Mouse (Mus musculus): ENCODE results near the gene Ly75. TPM values are rescaled to one million over a fixed set of nuclear protein-coding genes. Genes with fewer than 3 reads are reported as not detected.

Gene Ly75
- polyA plus RNA-seq, 1 experiment from 2014 or later: 1.4 TPM

DNA sequence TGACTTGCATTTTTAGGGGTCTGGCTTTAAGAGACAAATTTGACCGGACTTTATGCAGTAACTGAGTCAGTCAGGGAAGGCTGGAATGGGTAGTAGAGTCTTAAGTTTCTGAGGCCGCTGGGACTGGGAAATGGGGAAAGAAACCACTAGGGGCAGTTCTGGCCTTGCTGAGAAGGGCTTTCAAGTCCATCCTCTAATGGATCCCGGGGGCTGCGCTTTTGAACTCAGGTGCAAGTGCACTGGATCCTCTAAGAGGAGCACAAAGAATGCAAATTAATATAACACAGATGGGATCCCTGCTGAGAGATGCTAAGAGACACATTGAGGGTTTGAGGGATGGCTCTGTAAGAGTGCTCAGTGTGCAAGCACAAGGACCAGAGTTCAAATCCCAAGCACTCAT, 91.7 kb downstream of the Ly75 start:
- Histone ChIP-seq H3K36me3 (no peaks in the 10 kb centered on the region), H3K9me3 (no peaks in the 10 kb centered on the region), H3K27ac (replicated peaks) (no peak overlapping the region), H3K4me1 (no peaks in the 10 kb centered on the region), H3K27me3 (no peaks in the 10 kb centered on the region), H3K9ac (replicated peaks) (no peak overlapping the region), H3K4me2 (replicated peaks) (no peak overlapping the region), H3K4me3 (no peak overlapping the region)
- 79% methylated on average over 4 of the region's 4 CpGs for WGBS
- ATAC-seq (ENCODE audit: low FRiP score, low read depth): no peak

DNA sequence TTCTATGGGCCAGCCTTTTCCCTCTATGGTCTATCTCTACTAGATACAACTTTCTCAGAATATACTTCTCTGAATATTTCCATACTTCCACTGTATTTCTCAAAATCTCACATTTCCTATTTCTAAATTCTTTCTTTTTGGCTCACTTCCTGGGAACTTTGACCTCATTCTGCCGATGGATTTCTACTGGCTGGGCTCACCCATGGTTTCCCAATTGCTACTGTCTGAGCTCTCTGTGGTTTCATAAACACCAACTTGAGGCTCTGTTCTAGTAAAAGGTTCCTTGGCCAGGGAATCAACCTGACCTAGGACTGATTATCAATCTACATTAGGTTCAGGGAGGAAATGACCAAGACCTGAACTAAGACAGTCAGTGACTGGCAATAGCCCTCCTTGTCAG, 93.7 kb downstream of the Ly75 start:
- Histone ChIP-seq H3K9ac (replicated peaks) (no peak overlapping the region), H3K27me3 (peaks cover 16% of the 10 kb centered on the region), H3K4me3 (no peak overlapping the region), H3K36me3 (no peaks in the 10 kb centered on the region), H3K4me2 (replicated peaks) (no peak overlapping the region), H3K4me1 (no peaks in the 10 kb centered on the region), H3K9me3 (no peaks in the 10 kb centered on the region), H3K27ac (replicated peaks) (no peak overlapping the region)
- no peak for ATAC-seq (ENCODE audit: low FRiP score, low read depth)
- WGBS: 93% methylated on average over 1 of the region's 1 CpGs

DNA sequence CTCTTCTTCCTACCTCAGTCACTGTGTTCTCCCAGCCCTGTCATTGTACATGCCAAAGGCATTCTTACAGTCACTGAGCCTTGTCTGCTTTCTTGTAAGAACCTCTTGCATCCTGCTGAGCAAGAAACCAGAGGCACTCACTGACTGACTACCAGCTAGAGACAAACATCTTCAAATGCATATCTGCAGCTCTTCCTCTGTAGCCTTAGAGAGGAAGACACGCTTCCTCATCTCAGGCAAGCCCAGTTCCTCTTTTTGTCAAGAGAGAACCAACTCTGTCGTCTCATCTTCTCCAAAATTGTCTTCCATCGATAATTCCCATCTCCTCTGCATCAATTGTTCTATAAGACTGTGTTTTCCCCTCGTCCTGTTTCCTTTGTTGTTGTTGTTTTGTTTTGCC, 94.5 kb downstream of the Ly75 start:
- no peak overlapping the region for H3K27ac ChIP-seq (replicated peaks)
- H3K9ac ChIP-seq (replicated peaks): no peak overlapping the region
- H3K4me1 ChIP-seq: peaks cover 5% of the 10 kb centered on the region
- no peaks in the 10 kb centered on the region for H3K9me3 ChIP-seq
- H3K4me3 ChIP-seq: no peak overlapping the region
- no peak for ATAC-seq (ENCODE audit: low FRiP score, low read depth)
- no peaks in the 10 kb centered on the region for H3K36me3 ChIP-seq
- H3K4me2 ChIP-seq (replicated peaks): no peak overlapping the region
- H3K27me3 ChIP-seq: peaks cover 21% of the 10 kb centered on the region
- 80% methylated on average over 4 of the region's 4 CpGs for whole genome bisulfite sequencing

DNA sequence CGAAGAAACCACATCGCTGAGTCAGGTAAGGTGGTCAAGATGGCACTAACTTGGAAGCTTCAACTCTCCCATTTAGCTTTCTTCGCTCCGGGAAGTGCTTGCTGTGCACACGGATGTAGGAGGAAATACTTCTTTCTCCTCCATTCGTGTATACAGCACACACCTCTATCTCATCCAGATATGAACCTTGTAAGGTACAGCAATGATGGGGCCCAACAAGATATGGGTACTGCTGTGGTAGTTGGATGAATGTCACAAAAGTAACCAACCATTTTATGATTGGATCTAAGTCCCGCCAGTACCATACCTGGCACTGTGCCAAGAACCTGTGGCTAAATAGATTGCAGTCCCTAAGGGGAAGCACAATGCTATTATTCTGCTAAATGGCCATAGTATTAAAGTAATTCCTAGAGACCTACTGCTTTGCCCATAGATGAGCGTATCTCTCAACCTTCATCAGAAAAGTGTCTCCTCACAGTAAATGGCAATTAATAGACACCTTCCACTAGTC, 97.9 kb downstream of the Ly75 start:
- 96% methylated on average over 8 of the region's 8 CpGs for WGBS
- H3K9ac ChIP-seq (replicated peaks): no peak overlapping the region
- ATAC-seq (ENCODE audit: low FRiP score, low read depth): no peak
- no peaks in the 10 kb centered on the region for H3K9me3 ChIP-seq
- H3K4me1 ChIP-seq: peaks cover 12% of the 10 kb centered on the region
- peaks cover 31% of the 10 kb centered on the region for H3K27me3 ChIP-seq
- no peak overlapping the region for H3K4me2 ChIP-seq (replicated peaks)
- no peaks in the 10 kb centered on the region for H3K36me3 ChIP-seq
- H3K27ac ChIP-seq (replicated peaks): no peak overlapping the region
- no peak overlapping the region for H3K4me3 ChIP-seq

DNA sequence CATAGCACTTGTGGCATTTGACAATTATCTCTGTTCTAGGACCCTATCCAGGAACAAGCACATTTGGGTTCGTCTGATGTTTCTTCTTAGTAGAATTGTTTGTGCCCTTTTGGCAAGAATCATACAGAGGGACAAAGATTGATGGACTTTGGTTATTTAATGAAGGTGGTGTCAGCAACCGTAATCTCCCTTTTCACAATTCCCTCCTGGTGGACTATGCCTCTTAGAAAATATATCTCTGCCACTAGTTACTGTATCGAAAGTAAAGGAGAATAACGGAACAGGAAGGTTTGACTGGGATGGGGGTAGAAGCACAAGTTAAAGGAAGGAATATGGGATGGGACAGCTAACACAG, 98.7 kb downstream of the Ly75 start, which contains the start of gene Cd302:
Cd302 (minus strand) TSS at position 22 of the 355 bp plus-strand sequence.
- H3K9me3 ChIP-seq: no peaks in the 10 kb centered on the region
- H3K36me3 ChIP-seq: no peaks in the 10 kb centered on the region
- H3K9ac ChIP-seq (replicated peaks): peak within 1 kb of the TSS; percentile 46
- no peak within 1 kb of the TSS for H3K27ac ChIP-seq (replicated peaks)
- H3K27me3 ChIP-seq: peaks cover 31% of the 10 kb centered on the region
- peak within 1 kb of the TSS; percentile 39 for H3K4me3 ChIP-seq
- peaks cover 12% of the 10 kb centered on the region for H3K4me1 ChIP-seq
- no peak for ATAC-seq (ENCODE audit: low FRiP score, low read depth)
- WGBS: 69% methylated on average over 4 of the region's 4 CpGs
- H3K4me2 ChIP-seq (replicated peaks): peak within 1 kb of the TSS; percentile 82

DNA sequence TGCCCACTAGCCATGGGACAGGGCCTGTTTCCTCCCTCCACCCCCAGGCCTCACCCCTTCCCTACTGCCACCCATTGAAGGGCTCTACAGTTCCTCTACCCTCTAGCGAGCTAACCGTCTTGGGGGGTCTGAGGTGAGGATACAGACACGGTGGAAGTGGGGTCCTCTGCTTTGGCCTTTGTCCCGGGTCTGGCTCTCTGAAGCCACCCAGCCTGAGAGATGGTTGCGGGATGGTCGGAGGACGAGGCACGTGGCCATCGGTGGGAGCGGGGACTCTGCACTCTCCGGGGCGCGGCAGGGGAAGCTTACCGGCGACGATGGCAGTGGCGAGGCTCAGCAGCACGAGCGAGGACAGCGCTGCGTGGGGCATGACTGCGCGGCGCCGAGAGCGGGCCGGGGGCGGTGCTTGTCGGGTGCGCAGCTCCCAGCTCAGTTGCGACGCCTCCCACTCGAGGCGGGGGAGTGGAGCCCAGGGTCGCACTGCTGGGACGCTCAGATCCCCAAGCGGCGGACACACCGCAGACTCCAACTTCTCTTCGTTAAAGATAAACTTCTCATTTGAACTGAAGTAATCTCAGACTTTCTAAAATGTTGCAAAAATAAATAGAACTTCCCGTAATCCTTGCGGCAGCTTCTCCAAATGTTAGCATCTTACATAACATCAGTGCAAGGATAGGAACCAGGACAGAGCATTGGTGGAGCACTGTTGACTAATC, 99.2 kb downstream of the Ly75 start:
- peak overlapping the region; percentile 82 for H3K4me2 ChIP-seq (replicated peaks)
- peak overlapping the region; percentile 39 for H3K4me3 ChIP-seq
- peak; percentile 88 for ATAC-seq (ENCODE audit: low FRiP score, low read depth)
- 1% methylated on average over 42 of the region's 42 CpGs for WGBS
- no peaks in the 10 kb centered on the region for H3K36me3 ChIP-seq
- peaks cover 31% of the 10 kb centered on the region for H3K27me3 ChIP-seq
- no peak overlapping the region for H3K27ac ChIP-seq (replicated peaks)
- H3K4me1 ChIP-seq: peaks cover 12% of the 10 kb centered on the region
- no peaks in the 10 kb centered on the region for H3K9me3 ChIP-seq
- peak overlapping the region; percentile 46 for H3K9ac ChIP-seq (replicated peaks)

DNA sequence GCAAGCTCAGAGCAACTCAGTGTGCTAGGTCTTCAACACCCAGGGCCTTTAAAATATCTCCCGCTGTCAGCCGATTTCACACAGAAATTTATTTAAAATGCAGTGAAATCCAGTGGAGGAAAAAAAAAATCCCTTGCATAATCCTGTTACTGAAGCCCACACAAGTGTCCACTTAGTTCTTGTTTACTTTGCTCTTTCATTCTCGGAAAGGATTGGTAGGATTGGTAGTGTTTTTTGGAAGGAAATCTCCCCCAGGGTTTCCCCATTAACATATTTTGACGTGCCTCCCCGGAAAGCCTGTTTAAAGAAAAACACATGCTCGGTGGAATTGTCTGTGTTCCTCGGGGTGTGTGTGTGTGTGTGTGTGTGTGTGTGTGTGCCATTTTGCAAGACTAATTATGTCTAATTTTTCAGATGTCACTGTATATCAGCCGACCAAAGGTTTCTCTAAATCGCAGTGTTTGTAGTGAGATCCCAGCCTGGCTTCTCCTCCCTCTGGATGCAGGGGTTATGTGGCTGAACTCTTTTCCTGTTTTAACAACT, 99.8 kb downstream of the Ly75 start:
- no peaks in the 10 kb centered on the region for H3K9me3 ChIP-seq
- peaks cover 31% of the 10 kb centered on the region for H3K27me3 ChIP-seq
- H3K4me2 ChIP-seq (replicated peaks): peak overlapping the region; percentile 82
- H3K27ac ChIP-seq (replicated peaks): no peak overlapping the region
- H3K9ac ChIP-seq (replicated peaks): peak overlapping the region; percentile 46
- peaks cover 12% of the 10 kb centered on the region for H3K4me1 ChIP-seq
- peak overlapping the region; percentile 39 for H3K4me3 ChIP-seq
- ATAC-seq (ENCODE audit: low FRiP score, low read depth): no peak
- WGBS: 3% methylated on average over 9 of the region's 9 CpGs
- H3K36me3 ChIP-seq: no peaks in the 10 kb centered on the region

DNA sequence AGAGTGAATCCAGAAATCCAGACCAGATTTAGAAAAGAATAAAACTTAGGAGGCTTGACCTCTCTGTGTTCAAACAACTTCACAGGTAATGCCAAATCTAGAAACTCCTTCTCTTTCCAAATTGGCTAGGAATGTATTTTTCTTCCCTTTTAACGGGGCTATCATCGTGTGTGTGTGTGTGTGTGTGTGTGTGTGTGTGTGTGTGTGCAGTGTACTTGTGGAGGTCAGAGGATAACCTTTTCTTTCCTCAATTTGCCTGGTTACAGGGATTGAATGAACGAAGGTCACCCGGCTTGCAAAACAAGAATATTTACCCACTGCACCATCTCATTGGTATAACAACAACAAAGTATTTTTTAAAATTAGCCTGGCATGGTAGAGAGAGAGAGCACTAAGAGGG, 100.5 kb downstream of the Ly75 start:
- H3K27ac ChIP-seq (replicated peaks): no peak overlapping the region
- H3K27me3 ChIP-seq: peaks cover 31% of the 10 kb centered on the region
- no peak for ATAC-seq (ENCODE audit: low FRiP score, low read depth)
- no peaks in the 10 kb centered on the region for H3K9me3 ChIP-seq
- H3K4me3 ChIP-seq: no peak overlapping the region
- WGBS: 72% methylated on average over 4 of the region's 4 CpGs
- peaks cover 12% of the 10 kb centered on the region for H3K4me1 ChIP-seq
- no peak overlapping the region for H3K9ac ChIP-seq (replicated peaks)
- H3K4me2 ChIP-seq (replicated peaks): 0 out of 2 replicates have a peak overlapping the region, but pooled peaks have one; percentile 82
- H3K36me3 ChIP-seq: no peaks in the 10 kb centered on the region

DNA sequence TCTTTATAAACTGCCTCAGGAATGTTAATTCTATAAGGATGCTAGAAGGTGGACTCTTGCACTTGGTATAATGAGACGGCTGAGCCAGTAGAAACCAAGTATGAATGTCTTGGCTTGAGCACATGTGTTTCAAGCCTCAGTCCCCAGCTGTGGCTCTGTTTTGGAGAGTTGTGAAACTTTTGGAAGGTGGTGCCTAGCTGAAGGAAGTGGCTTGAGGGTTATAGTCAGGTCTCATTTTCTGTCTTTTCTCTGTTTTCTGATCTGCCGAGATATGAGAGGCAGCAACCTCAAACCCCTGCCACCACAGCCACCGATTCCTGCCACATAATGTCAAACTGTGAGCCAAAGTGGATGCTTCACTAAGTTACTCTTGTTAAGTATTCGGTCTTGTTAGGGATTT, 104.5 kb downstream of the Ly75 start:
- Histone ChIP-seq H3K4me3 (no peak overlapping the region), H3K4me2 (replicated peaks) (no peak overlapping the region), H3K36me3 (no peaks in the 10 kb centered on the region), H3K27me3 (peaks cover 10% of the 10 kb centered on the region), H3K9me3 (no peaks in the 10 kb centered on the region), H3K27ac (replicated peaks) (no peak overlapping the region), H3K4me1 (peaks cover 7% of the 10 kb centered on the region), H3K9ac (replicated peaks) (no peak overlapping the region)
- 91% methylated on average over 4 of the region's 4 CpGs for WGBS
- ATAC-seq (ENCODE audit: low FRiP score, low read depth): no peak

DNA sequence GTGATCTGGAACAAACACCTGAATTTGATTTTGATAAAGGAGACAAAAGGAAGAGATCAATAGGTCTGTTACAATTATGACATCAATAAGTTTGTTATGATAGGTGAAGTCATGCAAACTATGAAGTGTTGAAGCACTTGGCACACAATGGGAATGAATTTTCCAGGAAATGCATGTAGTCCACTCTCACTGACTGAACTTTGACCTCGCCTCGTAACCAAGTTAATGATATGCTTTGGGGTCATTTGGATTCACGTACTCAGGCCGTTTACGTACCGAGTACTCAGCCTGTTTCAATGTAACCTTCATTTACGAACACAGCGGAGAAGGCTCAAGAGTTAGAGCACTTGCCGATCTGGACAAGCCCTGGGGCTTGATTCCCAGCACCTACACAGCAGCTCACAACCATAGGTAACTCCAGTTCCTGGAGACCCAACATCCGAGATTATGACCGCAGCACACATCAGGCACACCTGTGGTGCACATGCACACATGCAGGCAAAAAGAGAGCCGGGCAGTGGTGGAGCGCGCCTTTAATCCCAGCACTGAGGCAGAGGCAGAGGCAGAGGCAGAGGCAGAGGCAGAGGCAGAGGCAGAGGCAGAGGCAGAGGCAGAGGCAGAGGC, 113.1 kb downstream of the Ly75 start:
- Histone ChIP-seq H3K4me1 (no peaks in the 10 kb centered on the region), H3K27ac (replicated peaks) (no peak overlapping the region), H3K4me3 (no peak overlapping the region), H3K4me2 (replicated peaks) (no peak overlapping the region), H3K27me3 (no peaks in the 10 kb centered on the region), H3K9ac (replicated peaks) (no peak overlapping the region), H3K36me3 (no peaks in the 10 kb centered on the region), H3K9me3 (no peaks in the 10 kb centered on the region)
- WGBS: 96% methylated on average over 14 of the region's 14 CpGs
- no peak for ATAC-seq (ENCODE audit: low FRiP score, low read depth)

DNA sequence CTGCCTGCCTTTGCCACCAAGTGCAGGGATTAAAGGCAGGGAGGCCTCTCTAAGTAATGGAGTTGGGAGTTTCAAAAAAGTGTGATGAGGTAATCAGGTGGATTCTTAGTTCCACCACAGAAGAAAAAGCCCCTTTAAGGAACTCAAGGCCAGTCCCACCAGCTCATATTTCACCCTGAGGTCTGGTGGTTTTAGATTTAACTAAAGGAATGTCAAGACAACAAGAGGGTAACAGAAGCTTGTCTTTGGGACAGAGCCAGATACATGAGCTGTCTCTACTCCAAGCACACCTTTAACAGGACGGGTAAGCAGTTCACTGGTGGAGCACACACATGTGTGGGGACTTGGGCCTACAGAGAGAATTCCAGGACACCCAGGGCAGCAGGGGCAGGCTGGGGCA, 115.5 kb downstream of the Ly75 start:
- H3K9ac ChIP-seq (replicated peaks): no peak overlapping the region
- WGBS: 58% methylated on average over 1 of the region's 1 CpGs
- H3K4me1 ChIP-seq: no peaks in the 10 kb centered on the region
- ATAC-seq (ENCODE audit: low FRiP score, low read depth): no peak
- no peak overlapping the region for H3K4me3 ChIP-seq
- H3K27me3 ChIP-seq: no peaks in the 10 kb centered on the region
- H3K27ac ChIP-seq (replicated peaks): no peak overlapping the region
- H3K36me3 ChIP-seq: no peaks in the 10 kb centered on the region
- no peaks in the 10 kb centered on the region for H3K9me3 ChIP-seq
- H3K4me2 ChIP-seq (replicated peaks): no peak overlapping the region

DNA sequence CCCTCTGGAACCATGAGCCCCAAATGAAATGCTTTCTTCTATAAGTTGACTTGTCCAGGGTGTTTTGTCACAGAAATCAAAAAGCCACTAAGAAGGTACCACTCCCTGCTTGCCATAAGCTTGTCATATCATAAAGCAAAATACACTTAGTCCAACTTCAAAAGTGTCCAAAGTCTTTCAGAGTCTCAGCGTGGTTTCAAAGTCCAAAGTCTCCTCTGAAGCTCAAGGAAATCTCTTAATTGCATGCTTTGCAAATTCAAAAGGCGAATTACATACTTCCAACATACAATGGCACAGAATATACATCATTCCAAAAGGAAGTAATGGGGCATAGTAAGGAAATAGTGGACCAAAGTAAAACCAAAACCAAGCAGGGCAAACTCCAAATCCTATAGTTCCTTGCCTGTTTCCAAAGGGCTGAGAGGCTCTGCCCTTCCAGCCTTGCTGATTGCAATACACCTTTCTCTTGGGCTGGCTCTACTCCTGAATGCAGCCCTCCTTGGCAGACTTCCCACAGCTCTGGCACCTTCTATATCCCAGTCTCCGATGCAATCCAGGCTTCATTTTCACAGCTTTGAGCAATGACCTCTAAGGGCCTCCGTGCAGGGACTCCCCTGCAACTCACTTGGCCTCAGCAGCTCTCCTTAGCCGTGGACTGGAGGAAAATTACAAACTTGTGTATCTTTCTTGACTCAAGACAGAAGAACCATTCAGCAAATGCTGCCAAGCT, 122.3 kb downstream of the Ly75 start:
- Histone ChIP-seq H3K27ac (replicated peaks) (no peak overlapping the region), H3K4me3 (no peak overlapping the region), H3K36me3 (no peaks in the 10 kb centered on the region), H3K9me3 (no peaks in the 10 kb centered on the region), H3K4me2 (replicated peaks) (no peak overlapping the region), H3K27me3 (no peaks in the 10 kb centered on the region), H3K4me1 (no peaks in the 10 kb centered on the region), H3K9ac (replicated peaks) (no peak overlapping the region)
- no peak for ATAC-seq (ENCODE audit: low FRiP score, low read depth)
- WGBS: 91% methylated on average over 5 of the region's 5 CpGs

Data from midbrain, embryonic 12.5 days (tissue).